Mouse (Mus musculus) neural tube, embryonic 11.5 days (tissue): Measurements from ENCODE around the gene F2r. TPM values are rescaled to one million over a fixed set of nuclear protein-coding genes. Genes with fewer than 3 reads are reported as not detected.

Experiments
- ATAC-seq: fragments of 200-750 bp; cut with Nextera tagmentation; 2 replicates; pipeline ENCODE4 v1.8.0; 2017; ENCODE audit warnings: moderate number of reproducible peaks, mild to moderate bottlenecking, moderate TSS enrichment, moderate library complexity; ENCODE audit not compliant: insufficient read depth, low FRiP score, low TSS enrichment
- DNase-seq: peaks from one replicate; pipeline ENCODE4 v3.0.0-alpha.2; 2015; ENCODE audit warnings: low spot score
- H3K27ac ChIP-seq: fragments of 300-500 bp; sonication (generic); 2 replicates; pipeline ENCODE4 v1.5.1; 2014; ENCODE audit warnings: low read depth, mild to moderate bottlenecking, low read length
- H3K27me3 ChIP-seq: fragments of 300-500 bp; sonication (generic); 2 replicates; pipeline ENCODE4 v1.6.1; 2014; ENCODE audit warnings: mild to moderate bottlenecking, low read length, mixed read lengths; ENCODE audit not compliant: control insufficient read depth, insufficient read depth
- H3K36me3 ChIP-seq: fragments of 300-500 bp; sonication (generic); 2 replicates; pipeline ENCODE4 v1.6.1; 2014; ENCODE audit warnings: mild to moderate bottlenecking, low read length, moderate library complexity, mixed read lengths; ENCODE audit not compliant: control insufficient read depth, insufficient read depth
- H3K4me1 ChIP-seq: fragments of 300-500 bp; sonication (generic); 2 replicates; pipeline ENCODE4 v1.6.1; 2014; ENCODE audit warnings: low read length, mixed read lengths; ENCODE audit not compliant: control insufficient read depth, insufficient read depth
- H3K4me2 ChIP-seq: fragments of 300-500 bp; sonication (generic); 2 replicates; pipeline ENCODE4 v1.6.1; 2014; ENCODE audit warnings: low read depth, mild to moderate bottlenecking, moderate library complexity
- H3K4me3 ChIP-seq: fragments of 300-500 bp; sonication (generic); 2 replicates; pipeline ENCODE4 v1.5.1; 2014; ENCODE audit warnings: low read depth, low read length
- H3K9ac ChIP-seq: fragments of 300-500 bp; sonication (generic); 2 replicates; pipeline ENCODE4 v1.6.1; 2014; ENCODE audit warnings: mild to moderate bottlenecking, low read length
- H3K9me3 ChIP-seq: fragments of 300-500 bp; sonication (generic); 2 replicates; pipeline ENCODE4 v1.6.1; 2016; ENCODE audit warnings: low read length; ENCODE audit not compliant: control insufficient read depth
- WGBS: fragments of 180-500 bp; shearing (Covaris S2); extraction: QIAGEN DNeasy Blood & Tissue Kit; methylation state at CpG from one replicate; pipeline ENCODE4 v1.1.7; 2014; 5-methylcytosine and 5-hydroxymethylcytosine counted together
- polyA plus RNA-seq: library from polyadenylated mRNA; unstranded; fragments of >200 nt; fragmentation: Nextera tagmentation; extraction: Ambion mirVana; gene quantifications from 2 replicates; pipeline ENCODE4 v1.2.1, GENCODE M21; 2014

F2r gene
- polyA plus RNA-seq, 1 experiment from 2014 or later = 146 TPM

GRCm38 (mm10) chr13:95623042-95623441 is 4.8 kb upstream of the F2r start:
- Histone ChIP-seq H3K4me1 (no peaks in the 10 kb centered on the region), H3K4me3 (no peak overlapping the region), H3K4me2 (no peak overlapping the region), H3K9me3 (no peaks in the 10 kb centered on the region), H3K27ac (no peak overlapping the region), H3K9ac (no peak overlapping the region), H3K36me3 (no peaks in the 10 kb centered on the region), H3K27me3 (no peaks in the 10 kb centered on the region)
- DNase-seq (no peak), ATAC-seq (no peak)
- 67% methylated on average over 3 of the region's 3 CpGs for WGBS

- Histone ChIP-seq H3K36me3 (no peaks in the 10 kb centered on the region), H3K4me2 (no peak overlapping the region)
Observed at GRCm38 (mm10) chr13:95621563-95621962, 3.3 kb upstream of the F2r start.

GRCm38 (mm10) chr13:95618859-95619258 is 572 bp upstream of the F2r start:
- Histone ChIP-seq H3K9me3 (no peaks in the 10 kb centered on the region), H3K4me1 (peaks cover 19% of the 10 kb centered on the region), H3K27ac (peak overlapping the region; percentile 64; the same call in 1 of the 2 replicates), H3K9ac (peak overlapping the region; percentile 96), H3K4me3 (peak overlapping the region; percentile 84), H3K36me3 (no peaks in the 10 kb centered on the region), H3K4me2 (peak overlapping the region; percentile 45), H3K27me3 (no peaks in the 10 kb centered on the region)
- DNase-seq = peak; percentile 33
- ATAC-seq = peak; percentile 25; the same call in 1 of the 2 replicates
- 8% methylated on average over 13 of the region's 13 CpGs for WGBS

More at GRCm38 (mm10) chr13:95621563-95621962, 3.3 kb upstream of the F2r start:
- Histone ChIP-seq H3K27ac (no peak overlapping the region), H3K4me3 (no peak overlapping the region), H3K9me3 (no peaks in the 10 kb centered on the region), H3K27me3 (no peaks in the 10 kb centered on the region), H3K4me1 (peaks cover 4% of the 10 kb centered on the region), H3K9ac (no peak overlapping the region)
- no peak for ATAC-seq
- 85% methylated on average over 3 of the region's 3 CpGs for WGBS
- DNase-seq = no peak

- H3K9ac ChIP-seq = peak overlapping the region; percentile 96
- 0% methylated on average over 21 of the region's 21 CpGs for WGBS
- H3K27ac ChIP-seq = peak overlapping the region; percentile 64
- no peaks in the 10 kb centered on the region for H3K27me3 ChIP-seq
- ATAC-seq = peak; percentile 51
- peaks cover 19% of the 10 kb centered on the region for H3K4me1 ChIP-seq
- H3K9me3 ChIP-seq = no peaks in the 10 kb centered on the region
- peak overlapping the region; percentile 45 for H3K4me2 ChIP-seq
- H3K4me3 ChIP-seq = peak overlapping the region; percentile 84
- no peaks in the 10 kb centered on the region for H3K36me3 ChIP-seq
- peak; percentile 27 for DNase-seq
Observed at GRCm38 (mm10) chr13:95617671-95618171, 566 bp downstream of the F2r start.

- no peak overlapping the region for H3K27ac ChIP-seq
- no peak for ATAC-seq
- H3K4me2 ChIP-seq = peak overlapping the region; percentile 45
Observed at GRCm38 (mm10) chr13:95617082-95617670, 1.1 kb downstream of the F2r start.

GRCm38 (mm10) chr13:95616512-95616911 is 1.8 kb downstream of the F2r start:
- Histone ChIP-seq H3K27ac (no peak overlapping the region), H3K4me2 (peak overlapping the region; percentile 45), H3K36me3 (peaks cover 3% of the 10 kb centered on the region; the same call in 1 of the 2 replicates), H3K4me1 (peaks cover 19% of the 10 kb centered on the region), H3K9ac (peak overlapping the region; percentile 96), H3K27me3 (no peaks in the 10 kb centered on the region), H3K4me3 (peak overlapping the region; percentile 84), H3K9me3 (no peaks in the 10 kb centered on the region)
- 72% methylated on average over 11 of the region's 11 CpGs for WGBS
- DNase-seq (no peak), ATAC-seq (no peak)

More at GRCm38 (mm10) chr13:95617082-95617670, 1.1 kb downstream of the F2r start:
- peaks cover 19% of the 10 kb centered on the region for H3K4me1 ChIP-seq
- no peaks in the 10 kb centered on the region for H3K9me3 ChIP-seq
- DNase-seq = peak; percentile 35
- H3K27me3 ChIP-seq = no peaks in the 10 kb centered on the region
- 13% methylated on average over 17 of the region's 17 CpGs for WGBS
- H3K4me3 ChIP-seq = peak overlapping the region; percentile 84
- peak overlapping the region; percentile 96 for H3K9ac ChIP-seq
- peaks cover 2% of the 10 kb centered on the region; the same call in 1 of the 2 replicates for H3K36me3 ChIP-seq

- peaks cover 3% of the 10 kb centered on the region; the same call in 1 of the 2 replicates for H3K36me3 ChIP-seq
- ATAC-seq (no peak), DNase-seq (no peak)
- no peaks in the 10 kb centered on the region for H3K9me3 ChIP-seq
- no peak overlapping the region for H3K9ac ChIP-seq
- no peak overlapping the region for H3K27ac ChIP-seq
- H3K4me2 ChIP-seq = no peak overlapping the region
- no peaks in the 10 kb centered on the region for H3K27me3 ChIP-seq
- no peak overlapping the region for H3K4me3 ChIP-seq
- H3K4me1 ChIP-seq = peaks cover 19% of the 10 kb centered on the region
- 67% methylated on average over 6 of the region's 6 CpGs for WGBS
Observed at GRCm38 (mm10) chr13:95614757-95615156, 3.5 kb downstream of the F2r start.

- H3K4me1 ChIP-seq = peaks cover 19% of the 10 kb centered on the region
- ATAC-seq (no peak), DNase-seq (no peak)
- WGBS = 94% methylated on average over 10 of the region's 10 CpGs
- H3K4me2 ChIP-seq = no peak overlapping the region
- H3K4me3 ChIP-seq = no peak overlapping the region
- H3K9me3 ChIP-seq = no peaks in the 10 kb centered on the region
- H3K27me3 ChIP-seq = no peaks in the 10 kb centered on the region
- no peak overlapping the region for H3K27ac ChIP-seq
- no peak overlapping the region for H3K9ac ChIP-seq
- H3K36me3 ChIP-seq = peaks cover 3% of the 10 kb centered on the region; the same call in 1 of the 2 replicates
Observed at GRCm38 (mm10) chr13:95612243-95612642, 6.0 kb downstream of the F2r start.

GRCm38 (mm10) chr13:95611752-95612151 is 6.5 kb downstream of the F2r start:
- no peak for DNase-seq
- Histone ChIP-seq H3K27ac (no peak overlapping the region), H3K4me2 (no peak overlapping the region), H3K9me3 (no peaks in the 10 kb centered on the region), H3K36me3 (peaks cover 3% of the 10 kb centered on the region; the same call in 1 of the 2 replicates), H3K4me1 (peaks cover 16% of the 10 kb centered on the region), H3K27me3 (no peaks in the 10 kb centered on the region), H3K4me3 (no peak overlapping the region), H3K9ac (no peak overlapping the region)
- 93% methylated on average over 4 of the region's 4 CpGs for WGBS
- ATAC-seq = no peak
